Mouse (Mus musculus) thymus, adult 2 months (tissue): Measurements from ENCODE around the gene Gif.

Source experiments
- CTCF ChIP-seq: fragments of 200-500 bp; IDR thresholded peaks from 2 replicates; pipeline ENCODE4 v1.5.1; 2012; ENCODE audit warnings: mild to moderate bottlenecking, control low read depth, low read length, moderate library complexity, borderline replicate concordance; ENCODE audit not compliant: control insufficient read depth, poor library complexity, insufficient read depth; ENCODE audit errors: extremely low read depth
- POLR2A ChIP-seq: fragments of 200-500 bp; IDR thresholded peaks from 2 replicates; pipeline ENCODE4 v1.6.1; 2012; ENCODE audit warnings: mild to moderate bottlenecking, low read length, control low read depth, moderate library complexity; ENCODE audit not compliant: control insufficient read depth, poor library complexity, insufficient read depth; ENCODE audit errors: extremely low read depth

DNA sequence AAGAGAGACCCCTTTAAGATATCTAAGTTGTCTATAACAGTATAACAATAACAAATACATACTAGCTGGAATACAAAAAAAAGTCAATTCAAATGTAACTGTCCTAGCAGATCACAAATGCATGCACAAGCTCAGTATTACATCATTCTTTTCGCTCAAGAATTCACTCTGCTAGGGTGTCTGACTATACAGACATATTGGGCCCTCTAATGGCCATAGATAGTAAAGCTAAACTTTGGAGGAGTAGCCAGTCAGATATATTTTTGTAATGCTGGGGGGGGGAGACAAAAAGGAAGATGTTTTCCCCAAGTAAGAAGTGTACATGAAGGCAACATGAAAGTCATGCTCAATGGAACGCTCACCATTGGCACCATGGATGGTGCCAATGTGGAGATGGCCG is 17.7 kb downstream of the Gif start:
- no peak for TF ChIP-seq CTCF
- no peak for TF ChIP-seq POLR2A
